Mouse (Mus musculus) natural killer cell, adult 2 months (primary cell): ENCODE measurements around the gene Mfsd11.
A peak's percentile ranks its signal among the peaks of the same experiment; 100 is the strongest.

ENCODE experiments used
- DNase-seq, 2 experiments: peaks; one replicate each; pipeline ENCODE4 v3.0.0; 2022; ENCODE audit warnings: low spot score in 2 of 2

Mfsd11 gene

DNA sequence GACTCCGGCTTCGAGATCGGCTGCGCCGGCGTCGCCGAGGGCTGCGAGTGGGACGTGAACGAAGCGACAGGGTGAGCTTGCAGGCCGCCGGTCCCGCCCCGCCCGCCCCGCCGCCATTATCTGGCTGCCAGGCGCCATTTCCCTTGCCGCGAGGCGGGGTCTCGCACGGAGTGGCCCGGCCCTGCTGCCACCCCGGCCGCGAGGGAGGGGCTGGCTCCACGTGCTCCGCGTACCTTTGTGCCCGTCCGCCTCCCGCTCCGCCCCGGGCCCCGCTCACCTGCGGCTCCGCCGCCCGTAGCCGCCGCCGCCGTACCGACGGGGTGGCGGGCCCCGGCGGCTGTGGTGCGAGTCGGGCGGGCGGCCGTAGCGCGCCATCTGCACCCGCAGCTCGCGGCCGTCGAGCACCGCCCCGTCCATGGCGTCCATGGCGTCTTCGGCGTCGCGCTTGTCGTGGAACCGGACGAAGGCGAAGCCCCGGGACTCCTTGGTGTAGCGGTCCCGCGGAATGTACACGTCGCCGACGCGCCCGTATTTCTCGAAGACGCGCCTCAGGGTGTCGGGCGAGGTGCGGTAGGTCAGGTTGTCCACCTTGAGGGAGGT lies at the start of gene Mfsd11:
Gene Mfsd11, plus strand, starts transcription at position 150 of the 600 bp plus-strand sequence.
- peak; percentile 72 to 73 for DNase-seq

DNA sequence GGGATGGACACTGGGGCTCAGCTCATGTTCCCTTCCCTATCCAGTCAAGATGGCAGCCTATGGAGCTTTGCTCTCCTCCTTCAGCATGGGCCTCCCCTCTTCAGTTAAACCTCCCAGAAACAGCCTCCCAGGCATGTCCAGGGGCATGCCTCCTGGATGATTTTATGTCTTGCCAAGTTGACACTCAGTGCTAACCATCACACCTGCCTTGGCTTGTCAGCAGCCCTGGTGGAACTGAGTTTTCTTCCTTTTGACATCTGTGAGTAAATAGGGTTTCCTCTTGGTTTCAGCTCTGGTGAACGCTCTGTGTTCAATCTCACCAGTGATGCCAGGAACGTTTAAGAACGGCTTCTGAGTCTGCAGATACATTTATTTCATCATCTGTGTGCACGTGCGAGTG lies 49.5 kb upstream of the Mfsd11 start:
- no peak for DNase-seq

GRCm38 (mm10) chr11:116806136-116807071 lies 45.8 kb upstream of the Mfsd11 start:
- no peak for DNase-seq

DNA sequence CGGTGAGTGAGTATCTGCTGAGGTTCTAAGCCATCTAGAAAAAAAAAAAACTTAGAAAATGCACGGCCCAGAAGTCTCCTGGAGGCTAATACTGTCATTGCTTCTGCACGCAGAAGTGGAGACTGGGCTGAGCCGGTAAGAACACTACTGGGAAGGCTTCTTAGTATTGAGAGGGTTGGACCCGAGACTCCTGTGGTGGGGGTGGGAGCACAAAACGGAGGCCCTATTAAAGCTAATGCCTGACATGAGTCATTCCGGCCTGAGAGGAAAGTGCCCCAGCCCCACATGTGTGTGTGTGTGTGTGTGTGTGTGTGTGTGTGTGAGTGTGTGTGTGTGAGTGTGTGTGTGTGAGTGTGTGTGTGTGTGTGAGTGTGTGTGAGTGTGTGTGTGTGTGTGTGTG lies 45.1 kb upstream of the Mfsd11 start:
- DNase-seq = no peak

DNA sequence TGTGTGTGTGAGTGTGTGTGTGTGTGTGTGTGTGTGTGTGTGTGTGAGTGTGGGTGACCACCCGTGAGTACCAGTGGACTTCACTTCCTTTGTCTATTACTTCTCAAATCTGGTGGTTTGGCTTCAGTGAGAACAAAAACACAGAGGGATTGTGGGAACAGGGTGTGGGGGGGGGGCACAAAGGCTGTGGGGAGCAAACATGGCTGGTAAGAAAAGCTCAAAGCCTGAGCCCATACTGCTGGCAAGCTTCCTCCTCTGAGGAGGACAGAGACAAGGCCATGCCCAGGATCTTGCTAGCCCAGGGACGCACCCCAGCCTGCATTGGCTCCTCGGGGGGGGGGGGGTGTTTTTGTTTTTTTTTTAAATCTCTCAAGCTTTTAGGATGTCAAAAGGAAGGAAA lies 44.7 kb upstream of the Mfsd11 start:
- no peak for DNase-seq

DNA sequence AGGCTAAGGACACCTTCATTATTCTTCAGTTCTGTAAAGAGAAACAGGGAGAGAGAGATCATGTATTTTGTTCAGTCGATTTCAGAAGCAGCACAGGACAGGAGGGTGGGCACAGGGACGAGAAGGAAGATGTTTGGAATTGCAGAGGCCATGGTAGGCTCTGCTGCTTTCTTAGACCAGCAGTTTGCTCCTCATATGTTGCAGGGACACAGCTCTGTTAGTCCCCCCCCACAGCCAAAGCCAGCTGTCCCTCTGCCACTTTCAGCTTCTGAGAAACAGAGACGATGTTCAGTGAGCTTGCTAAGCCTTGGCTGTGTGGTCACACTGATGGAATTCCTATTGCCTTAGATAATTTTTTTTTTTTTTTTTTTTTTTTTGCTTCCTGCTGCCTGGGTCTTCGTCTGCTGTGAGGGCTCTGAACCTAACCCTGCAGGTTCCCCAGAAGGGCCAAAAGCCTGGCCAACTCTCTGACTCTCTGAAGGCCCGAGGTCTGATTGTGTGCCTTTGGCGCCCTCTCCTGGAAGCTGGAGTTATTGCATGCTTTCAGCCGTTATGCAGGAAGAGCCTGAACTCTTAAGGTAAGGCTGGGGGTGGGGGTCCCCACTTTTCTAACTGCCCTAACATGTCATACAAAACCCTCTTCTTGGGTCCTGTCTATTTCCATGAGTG lies 44.2 kb upstream of the Mfsd11 start:
- peak; percentile 58 to 76 for DNase-seq

- no peak for DNase-seq
Observed at GRCm38 (mm10) chr11:116808811-116809395, 43.3 kb upstream of the Mfsd11 start.

GRCm38 (mm10) chr11:116809520-116809919 lies 42.7 kb upstream of the Mfsd11 start:
- no peak for DNase-seq

- DNase-seq = no peak
Observed at GRCm38 (mm10) chr11:116810528-116810927, 41.7 kb upstream of the Mfsd11 start.

GRCm38 (mm10) chr11:116810983-116811901 lies 41.0 kb upstream of the Mfsd11 start:
- peak in 1 of 2 experiments; percentile 20 for DNase-seq

DNA sequence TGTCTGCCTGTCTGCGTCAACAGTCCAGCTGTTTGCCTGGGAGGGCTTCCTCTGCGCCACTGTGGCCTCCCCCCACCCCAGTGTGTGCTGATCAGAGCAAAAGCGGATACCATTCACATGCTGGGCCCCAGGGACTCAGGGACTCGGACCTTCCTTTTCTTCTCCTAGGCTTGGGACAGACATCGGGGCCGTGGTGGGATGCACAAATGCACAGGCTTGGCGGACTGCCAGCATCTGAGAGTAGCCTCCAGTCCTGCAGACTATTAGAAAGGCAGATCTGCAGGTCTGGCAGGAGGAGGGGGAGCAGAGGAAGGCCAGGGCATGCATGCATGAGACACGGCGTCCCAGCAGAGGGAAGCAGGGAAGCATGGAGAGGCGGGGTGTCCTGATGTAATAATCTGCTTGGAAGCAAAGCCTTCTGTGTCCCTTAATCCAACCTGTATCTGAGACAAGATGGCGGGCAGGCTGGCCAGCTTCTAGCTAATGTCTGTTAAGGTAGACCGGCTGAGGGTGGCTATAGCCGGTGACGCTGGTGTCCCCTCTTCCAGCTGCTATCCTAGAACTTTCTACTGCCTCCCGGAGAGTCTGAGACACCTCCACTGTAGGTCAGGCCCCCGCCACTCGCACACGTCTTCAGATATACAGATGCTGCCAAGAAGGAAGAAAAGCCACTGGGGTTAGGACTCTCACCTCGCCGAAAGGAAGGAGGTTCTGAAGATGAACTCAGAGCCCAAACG lies 39.3 kb upstream of the Mfsd11 start:
- DNase-seq = no peak

DNA sequence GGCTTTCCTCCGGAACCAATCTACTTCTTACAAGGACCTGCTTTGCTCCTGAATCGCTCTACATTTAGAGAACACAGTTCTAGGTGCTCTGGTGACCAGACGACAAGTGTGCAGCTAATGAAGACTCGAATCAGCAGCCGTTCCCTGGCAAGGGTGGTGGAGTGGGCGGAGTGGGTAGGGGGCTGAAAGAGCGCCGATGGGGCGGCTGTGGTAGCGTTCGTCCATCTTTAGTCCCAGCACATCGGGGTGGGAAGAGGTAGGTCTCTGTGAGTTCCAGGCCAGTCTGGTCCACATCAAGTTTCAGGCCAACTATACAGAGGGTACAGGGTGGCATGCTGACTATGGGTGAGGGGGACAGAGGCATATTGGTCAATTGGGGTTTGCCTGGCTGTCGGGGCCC lies 38.6 kb upstream of the Mfsd11 start:
- no peak for DNase-seq

DNA sequence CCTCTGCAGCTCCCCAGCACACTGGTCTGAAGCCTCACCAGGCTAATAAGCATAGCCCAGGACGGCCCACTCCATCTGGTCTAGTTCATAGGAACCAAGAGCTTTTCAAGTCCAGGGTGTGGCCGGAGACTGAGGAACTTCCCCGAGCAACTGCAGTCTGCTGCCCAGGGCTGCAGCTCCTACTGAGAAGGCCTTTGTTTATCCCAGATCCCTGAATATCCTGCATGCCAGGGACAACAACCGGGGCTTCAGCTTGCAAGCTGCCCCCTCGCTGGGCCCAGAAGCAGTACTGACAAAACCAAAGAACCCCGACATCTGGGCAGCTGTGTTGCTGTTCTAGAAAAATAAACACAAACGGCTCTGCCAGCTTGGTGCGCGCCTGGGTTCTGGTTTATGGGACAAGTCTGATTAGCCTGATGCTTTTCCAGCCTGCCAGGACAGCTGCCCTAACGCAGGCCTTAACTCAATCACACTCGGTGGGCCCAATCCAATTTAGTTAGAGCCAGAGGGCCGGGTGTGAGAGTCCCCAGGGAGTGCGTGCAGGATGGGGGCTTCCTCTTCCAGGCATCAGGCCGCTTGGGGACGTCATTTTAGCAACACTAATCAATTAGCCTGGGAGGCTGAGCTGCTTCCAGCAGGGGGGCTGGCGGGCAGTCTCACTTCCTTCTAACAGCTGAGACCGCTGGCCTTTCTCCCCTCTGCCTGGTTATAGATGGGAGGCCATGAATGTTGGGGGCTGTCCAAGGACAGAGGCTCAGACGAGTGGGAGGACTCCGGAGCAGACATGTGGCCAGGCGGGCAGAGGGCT lies 38.0 kb upstream of the Mfsd11 start:
- DNase-seq = peak in 1 of 2 experiments; percentile 33

DNA sequence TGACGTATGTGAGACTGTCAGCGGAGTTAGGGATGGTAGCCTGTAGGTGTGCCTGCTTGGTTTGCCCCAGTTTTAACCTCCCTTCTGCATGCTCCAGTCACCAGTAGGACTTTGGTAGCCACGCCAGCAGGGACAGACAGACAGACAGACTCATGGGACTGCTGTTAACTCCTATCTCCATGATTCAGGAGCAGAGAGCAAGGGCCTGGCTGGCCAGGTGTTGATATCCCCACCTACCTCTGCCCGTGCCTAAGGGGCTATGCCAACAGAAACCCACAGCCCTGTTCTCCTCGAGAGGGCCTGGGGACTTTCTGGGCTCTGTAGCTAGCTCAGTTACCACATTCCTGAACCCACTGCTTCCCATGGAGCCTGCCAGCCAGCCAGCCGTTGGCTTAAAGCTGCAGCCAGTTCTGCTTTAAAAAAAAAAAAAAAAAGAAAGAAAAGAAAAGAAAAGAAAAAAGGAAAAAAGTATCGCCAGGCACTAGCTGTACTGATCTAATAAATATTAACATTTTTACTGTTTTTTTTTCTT lies 37.3 kb upstream of the Mfsd11 start:
- DNase-seq = no peak

DNA sequence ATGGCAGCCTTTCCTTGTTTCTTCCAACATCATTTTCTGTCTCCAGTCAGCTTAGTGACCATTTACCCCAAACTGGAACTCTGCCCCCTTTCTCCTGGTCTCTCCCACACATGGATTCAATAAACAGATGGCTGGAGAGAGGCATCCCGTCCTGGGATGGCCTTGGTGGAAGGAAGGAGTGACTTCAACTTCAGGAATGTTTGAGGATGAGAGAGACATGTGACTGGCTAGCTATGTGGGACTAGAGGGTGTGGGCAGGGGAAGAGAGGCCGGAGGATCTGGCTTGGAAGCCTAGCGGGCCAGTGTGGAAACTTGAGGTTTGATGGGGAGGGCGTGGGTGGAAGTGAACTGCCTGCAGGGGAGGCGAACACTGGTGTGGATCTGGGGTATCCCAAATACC lies 35.5 kb upstream of the Mfsd11 start:
- DNase-seq = no peak

- DNase-seq = no peak
Observed at GRCm38 (mm10) chr11:116817567-116817966, 34.7 kb upstream of the Mfsd11 start.

- no peak for DNase-seq
Observed at GRCm38 (mm10) chr11:116818722-116819121, 33.5 kb upstream of the Mfsd11 start.

DNA sequence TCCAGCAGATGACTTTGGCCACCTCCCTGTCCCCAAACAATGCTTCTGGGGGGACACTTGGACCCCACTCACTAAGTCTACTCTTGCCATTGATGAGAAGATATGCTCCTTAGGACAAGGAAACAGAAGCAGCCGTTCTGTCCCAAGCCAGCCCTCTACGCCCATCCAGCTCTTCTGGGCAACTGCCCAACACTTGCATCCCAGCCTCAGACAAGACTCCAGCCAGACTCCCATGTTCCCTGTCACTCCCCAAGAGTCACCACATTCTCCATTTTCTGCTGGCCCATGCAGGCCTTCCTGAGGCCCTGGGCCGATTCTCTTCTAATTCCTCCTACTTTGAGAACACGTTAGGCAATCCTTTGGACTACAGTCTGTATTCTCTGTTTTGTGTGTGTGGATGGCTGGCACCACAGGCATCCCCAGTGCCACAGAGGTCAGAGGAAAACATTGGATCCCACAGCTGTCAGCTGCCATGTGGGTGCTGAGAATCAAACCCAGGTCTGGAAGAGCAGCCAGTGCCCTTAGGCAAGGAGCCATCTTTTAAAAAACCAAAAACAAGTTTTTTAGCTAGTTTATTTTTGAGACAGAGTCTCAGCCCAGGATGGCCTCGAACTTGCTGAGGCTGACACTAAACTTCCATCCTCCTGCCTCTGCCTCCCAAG lies 32.2 kb upstream of the Mfsd11 start:
- DNase-seq = no peak
